Mouse (Mus musculus) heart, embryonic 12.5 days (tissue): ENCODE measurements around the gene Fam131c. TPM values are rescaled to one million over a fixed set of nuclear protein-coding genes. Genes with fewer than 3 reads are reported as not detected.
A peak's percentile ranks its signal among the peaks of the same experiment; 100 is the strongest.

Source experiments
- ATAC-seq: fragments of 200-750 bp; cut with Nextera tagmentation; 2 replicates; pipeline ENCODE4 v1.8.0; 2017; ENCODE audit warnings: moderate TSS enrichment, moderate library complexity; ENCODE audit not compliant: insufficient number of reproducible peaks, low FRiP score
- H3K27ac ChIP-seq: fragments of 300-500 bp; sonication (generic); 2 replicates; pipeline ENCODE4 v1.5.1; 2016; ENCODE audit warnings: mild to moderate bottlenecking, moderate library complexity; ENCODE audit not compliant: poor library complexity, severe bottlenecking
- H3K27me3 ChIP-seq: fragments of 300-500 bp; sonication (generic); replicated peaks from 2 replicates; pipeline ENCODE4 v1.6.1; 2016; ENCODE audit warnings: mild to moderate bottlenecking, moderate library complexity
- H3K36me3 ChIP-seq: fragments of 300-500 bp; sonication (generic); 2 replicates; pipeline ENCODE4 v1.6.1; 2016; ENCODE audit warnings: mild to moderate bottlenecking, moderate library complexity
- H3K4me1 ChIP-seq: fragments of 300-500 bp; sonication (generic); replicated peaks from 2 replicates; pipeline ENCODE4 v1.6.1; 2016; ENCODE audit warnings: mild to moderate bottlenecking
- H3K4me2 ChIP-seq: fragments of 300-500 bp; sonication (generic); 2 replicates; pipeline ENCODE4 v1.6.1; 2016; ENCODE audit warnings: mild to moderate bottlenecking, moderate library complexity
- H3K4me3 ChIP-seq: fragments of 300-500 bp; sonication (generic); 2 replicates; pipeline ENCODE4 v1.5.1; 2016; ENCODE audit warnings: mild to moderate bottlenecking
- H3K9ac ChIP-seq: fragments of 300-500 bp; sonication (generic); 2 replicates; pipeline ENCODE4 v1.6.1; 2016; ENCODE audit warnings: mild to moderate bottlenecking, moderate library complexity
- H3K9me3 ChIP-seq: fragments of 300-500 bp; sonication (generic); replicated peaks from 2 replicates; pipeline ENCODE4 v1.6.1; 2016; ENCODE audit warnings: mild to moderate bottlenecking, moderate library complexity
- WGBS: fragments of 180-500 bp; shearing (Covaris S2); methylation state at CpG from one replicate; pipeline ENCODE4 v1.1.7; 2016; 5-methylcytosine and 5-hydroxymethylcytosine counted together
- polyA plus RNA-seq: library from polyadenylated mRNA; unstranded; fragments of >200 nt; fragmentation: Nextera tagmentation; extraction: Ambion mirVana; gene quantifications from 2 replicates; pipeline ENCODE4 v1.2.1, GENCODE M21; 2016

Fam131c gene
- polyA plus RNA-seq, 1 experiment from 2014 or later, result 0.93 TPM

- no peaks in the 10 kb centered on the region for H3K27me3 ChIP-seq
- H3K4me1 ChIP-seq, result 0 out of 2 replicates have a peak, but pooled peaks cover 8% of the 10 kb centered on the region
- no peak overlapping the region for H3K9ac ChIP-seq
- H3K36me3 ChIP-seq, result no peaks in the 10 kb centered on the region
- ATAC-seq, result no peak
- H3K4me2 ChIP-seq, result no peak overlapping the region
- H3K4me3 ChIP-seq, result no peak overlapping the region
- H3K27ac ChIP-seq, result no peak overlapping the region
- peaks cover 6% of the 10 kb centered on the region; the same call in 1 of the 2 replicates for H3K9me3 ChIP-seq
Measured at GRCm38 (mm10) chr4:141357811-141358210, 10.2 kb upstream of the Fam131c start.

GRCm38 (mm10) chr4:141359222-141359621, 8.8 kb upstream of the Fam131c start:
- Histone ChIP-seq H3K4me1 (0 out of 2 replicates have a peak, but pooled peaks cover 5% of the 10 kb centered on the region), H3K36me3 (no peaks in the 10 kb centered on the region), H3K4me2 (no peak overlapping the region), H3K9me3 (peaks cover 6% of the 10 kb centered on the region; the same call in 1 of the 2 replicates), H3K27ac (no peak overlapping the region), H3K27me3 (peaks cover 5% of the 10 kb centered on the region), H3K4me3 (no peak overlapping the region), H3K9ac (no peak overlapping the region)
- WGBS, result 77% methylated on average over 6 of the region's 6 CpGs
- ATAC-seq, result no peak

- Histone ChIP-seq H3K36me3 (no peaks in the 10 kb centered on the region), H3K4me3 (no peak overlapping the region), H3K9me3 (peaks cover 6% of the 10 kb centered on the region; the same call in 1 of the 2 replicates), H3K4me1 (0 out of 2 replicates have a peak, but pooled peaks cover 5% of the 10 kb centered on the region), H3K27me3 (peaks cover 21% of the 10 kb centered on the region), H3K9ac (no peak overlapping the region), H3K4me2 (no peak overlapping the region), H3K27ac (no peak overlapping the region)
- ATAC-seq, result no peak
- 37% methylated on average over 7 of the region's 7 CpGs for WGBS
Measured at GRCm38 (mm10) chr4:141360846-141361245, 7.2 kb upstream of the Fam131c start.

- peaks cover 42% of the 10 kb centered on the region for H3K27me3 ChIP-seq
- no peak overlapping the region for H3K27ac ChIP-seq
- H3K9me3 ChIP-seq, result no peaks in the 10 kb centered on the region
- H3K4me1 ChIP-seq, result peaks cover 12% of the 10 kb centered on the region
- no peak overlapping the region for H3K4me3 ChIP-seq
- 20% methylated on average over 11 of the region's 11 CpGs for WGBS
- ATAC-seq, result no peak
- H3K4me2 ChIP-seq, result no peak overlapping the region
- no peaks in the 10 kb centered on the region for H3K36me3 ChIP-seq
- H3K9ac ChIP-seq, result no peak overlapping the region
Measured at GRCm38 (mm10) chr4:141362937-141363548, 5.0 kb upstream of the Fam131c start.

GRCm38 (mm10) chr4:141365126-141365525, 2.9 kb upstream of the Fam131c start:
- WGBS, result 61% methylated on average over 8 of the region's 8 CpGs
- peaks cover 53% of the 10 kb centered on the region for H3K27me3 ChIP-seq
- H3K4me3 ChIP-seq, result no peak overlapping the region
- no peak overlapping the region for H3K4me2 ChIP-seq
- H3K4me1 ChIP-seq, result peaks cover 13% of the 10 kb centered on the region
- H3K9ac ChIP-seq, result no peak overlapping the region
- H3K27ac ChIP-seq, result no peak overlapping the region
- H3K36me3 ChIP-seq, result no peaks in the 10 kb centered on the region
- ATAC-seq, result no peak
- H3K9me3 ChIP-seq, result no peaks in the 10 kb centered on the region

GRCm38 (mm10) chr4:141365876-141366275, 2.1 kb upstream of the Fam131c start:
- Histone ChIP-seq H3K9ac (no peak overlapping the region), H3K4me1 (peaks cover 13% of the 10 kb centered on the region), H3K36me3 (no peaks in the 10 kb centered on the region), H3K4me3 (no peak overlapping the region), H3K4me2 (no peak overlapping the region), H3K27ac (no peak overlapping the region), H3K27me3 (peaks cover 55% of the 10 kb centered on the region), H3K9me3 (no peaks in the 10 kb centered on the region)
- 42% methylated on average over 7 of the region's 7 CpGs for WGBS
- no peak for ATAC-seq

GRCm38 (mm10) chr4:141372426-141372825, 4.4 kb downstream of the Fam131c start:
- Histone ChIP-seq H3K4me1 (peaks cover 12% of the 10 kb centered on the region), H3K27me3 (peaks cover 35% of the 10 kb centered on the region), H3K4me3 (no peak overlapping the region), H3K4me2 (no peak overlapping the region), H3K36me3 (no peaks in the 10 kb centered on the region), H3K9me3 (no peaks in the 10 kb centered on the region), H3K27ac (no peak overlapping the region), H3K9ac (no peak overlapping the region)
- 87% methylated on average over 5 of the region's 5 CpGs for WGBS
- ATAC-seq, result no peak

- H3K36me3 ChIP-seq, result no peaks in the 10 kb centered on the region
- no peak for ATAC-seq
- WGBS, result 74% methylated on average over 8 of the region's 8 CpGs
- no peak overlapping the region for H3K9ac ChIP-seq
- H3K9me3 ChIP-seq, result no peaks in the 10 kb centered on the region
- H3K4me3 ChIP-seq, result no peak overlapping the region
- H3K4me2 ChIP-seq, result no peak overlapping the region
- H3K4me1 ChIP-seq, result peaks cover 20% of the 10 kb centered on the region
- H3K27me3 ChIP-seq, result peaks cover 54% of the 10 kb centered on the region
- H3K27ac ChIP-seq, result no peak overlapping the region
Measured at GRCm38 (mm10) chr4:141379674-141380073, 11.7 kb downstream of the Fam131c start.

GRCm38 (mm10) chr4:141382406-141382805, 14.4 kb downstream of the Fam131c start:
- Histone ChIP-seq H3K27ac (no peak overlapping the region), H3K4me3 (peak overlapping the region; percentile 44)
- 1% methylated on average over 25 of the region's 25 CpGs for WGBS

GRCm38 (mm10) chr4:141385275-141385674, 17.3 kb downstream of the Fam131c start:
- ATAC-seq, result peak; percentile 8; the same call in 1 of the 2 replicates
- peaks cover 54% of the 10 kb centered on the region for H3K27me3 ChIP-seq
- H3K4me2 ChIP-seq, result no peak overlapping the region
- no peak overlapping the region for H3K4me3 ChIP-seq
- H3K9ac ChIP-seq, result no peak overlapping the region
- H3K27ac ChIP-seq, result no peak overlapping the region
- H3K4me1 ChIP-seq, result peaks cover 29% of the 10 kb centered on the region
- no peaks in the 10 kb centered on the region for H3K36me3 ChIP-seq
- 0% methylated on average over 6 of the region's 7 CpGs for WGBS
- H3K9me3 ChIP-seq, result no peaks in the 10 kb centered on the region

More at GRCm38 (mm10) chr4:141382406-141382805, 14.4 kb downstream of the Fam131c start:
- H3K27me3 ChIP-seq, result peaks cover 60% of the 10 kb centered on the region
- H3K4me1 ChIP-seq, result peaks cover 26% of the 10 kb centered on the region
- H3K9ac ChIP-seq, result peak overlapping the region; percentile 51; the same call in 1 of the 2 replicates
- peak overlapping the region; percentile 80 for H3K4me2 ChIP-seq
- H3K9me3 ChIP-seq, result no peaks in the 10 kb centered on the region
- H3K36me3 ChIP-seq, result no peaks in the 10 kb centered on the region
- ATAC-seq, result no peak

- no peak overlapping the region for H3K9ac ChIP-seq
- H3K4me3 ChIP-seq, result no peak overlapping the region
- no peak for ATAC-seq
- H3K4me2 ChIP-seq, result no peak overlapping the region
- no peak overlapping the region for H3K27ac ChIP-seq
- H3K36me3 ChIP-seq, result no peaks in the 10 kb centered on the region
- H3K27me3 ChIP-seq, result peaks cover 47% of the 10 kb centered on the region
- H3K9me3 ChIP-seq, result no peaks in the 10 kb centered on the region
- H3K4me1 ChIP-seq, result peaks cover 29% of the 10 kb centered on the region
- 69% methylated on average over 7 of the region's 7 CpGs for WGBS
Measured at GRCm38 (mm10) chr4:141386150-141386549, 18.1 kb downstream of the Fam131c start.
